In the genomic region with DNA sequence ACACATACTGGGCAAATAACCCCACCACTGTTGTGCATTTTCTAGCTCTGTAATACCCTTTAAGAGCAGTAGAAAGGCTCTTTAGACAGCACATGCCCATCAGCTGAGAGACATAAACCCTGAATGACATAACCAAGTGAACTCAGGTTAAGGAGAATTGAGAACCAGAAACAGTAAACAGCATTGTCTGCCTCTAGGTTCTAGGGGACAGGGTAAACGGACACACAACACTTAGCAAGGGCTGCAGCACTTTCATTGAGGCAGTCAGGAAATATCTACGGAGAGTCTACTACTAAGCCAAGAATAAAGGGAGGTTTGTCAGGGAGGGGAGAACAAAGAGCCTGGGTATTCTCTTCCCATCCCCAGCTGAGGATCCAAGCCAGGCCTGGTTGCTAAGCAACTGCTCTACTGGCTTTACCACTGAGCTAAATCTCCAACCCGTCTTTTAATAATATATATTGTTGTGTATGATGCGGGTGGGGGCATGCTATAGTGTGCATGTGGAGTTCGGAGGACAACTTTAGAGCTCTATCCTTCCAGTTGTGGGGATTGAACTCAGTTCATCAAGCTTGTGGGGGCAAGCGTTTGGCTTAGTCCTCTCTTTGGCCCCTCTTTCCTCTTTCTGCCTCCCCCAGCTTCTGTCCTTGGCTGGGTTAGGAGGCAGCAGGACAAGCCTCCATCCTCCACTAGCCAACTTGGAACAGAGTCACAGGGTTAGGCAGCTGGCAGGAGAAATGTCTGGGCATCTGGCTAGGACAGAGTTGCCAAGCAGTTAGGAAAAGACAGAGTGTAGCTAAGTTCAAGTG, we compare ENCODE assay signal across 8 mouse cellular contexts. TPM values are rescaled to one million over a fixed set of nuclear protein-coding genes. Genes with fewer than 3 reads are reported as not detected.
DNase-seq lines count a peak whose midpoint lies in the region; ATAC-seq lines count a peak whose summit lies in the region.

No protein-coding gene starts in this region.

- peak; percentile 57 for DNase-seq in 3T3-L1 (ENCODE audit: low read depth, low spot score)
- peak; percentile 86 for DNase-seq in NIH3T3 (ENCODE audit: low read depth)
- peak; percentile 65 for DNase-seq in heart, adult 8-10 months (ENCODE audit: low spot score)
- peak; percentile 11 to 32 for DNase-seq in layer of hippocampus, postnatal 25 days (ENCODE audit: extremely low spot score in 1 of 2, low spot score in 1 of 2)
- peak; percentile 75 to 80 for DNase-seq in right cerebral cortex, postnatal 10 days (ENCODE audit: low spot score in 2 of 2)
- DNase-seq in thymus, postnatal 36 days = no peak

- no peak for ATAC-seq in megakaryocyte, adult 5-6 weeks (ENCODE audit: poor library complexity, severe bottlenecking)
- no peak for ATAC-seq in megakaryocyte progenitor cell, adult 5-6 weeks (replicated peaks; ENCODE audit: poor library complexity)

RNA-seq across cellular contexts. Expression of gene Hilpda, which starts 8.4 kb away (rescaled TPM):
- total RNA-seq in heart, adult 8-10 months (2022) = 1 to 10 TPM; 3.7 to 6.7 (median 6.1) TPM
- total RNA-seq in layer of hippocampus, postnatal 25 days (2021) = 1 to 10 TPM; 4.6 to 6.6 TPM
- total RNA-seq in megakaryocyte, adult 5-6 weeks (2015) = 2.2 and 7.1 TPM in 2 replicates
- 1.9 and 3.1 TPM in 2 replicates for total RNA-seq in megakaryocyte, adult 5-6 weeks (2017)
- total RNA-seq in megakaryocyte progenitor cell, adult 5-6 weeks (2015) = 14.3 and 17.8 TPM in 2 replicates
- total RNA-seq in megakaryocyte progenitor cell, adult 5-6 weeks (2017) = 7.1 and 10.9 TPM in 2 replicates

RNA-seq across cellular contexts. Expression of gene Fam71f2, which starts 15.5 kb away (rescaled TPM):
- under 1 TPM in 1 of 4 experiments, not detected in 3; 0.59 TPM for total RNA-seq in heart, adult 8-10 months (2022)
- total RNA-seq in layer of hippocampus, postnatal 25 days (2021) = 1 to 10 TPM in 1 of 2 experiments, not detected in 1; 1.0 TPM
- total RNA-seq in megakaryocyte, adult 5-6 weeks (2015) = not detected in 2 replicates
- total RNA-seq in megakaryocyte, adult 5-6 weeks (2017) = not detected in 2 replicates
- total RNA-seq in megakaryocyte progenitor cell, adult 5-6 weeks (2015) = 1.1 TPM in 1 of 2 replicates, not detected in the other
- 0.68 TPM in 1 of 2 replicates, not detected in the other for total RNA-seq in megakaryocyte progenitor cell, adult 5-6 weeks (2017)

RNA-seq across cellular contexts. Expression of gene Impdh1, which starts 47.7 kb away (rescaled TPM):
- total RNA-seq in heart, adult 8-10 months (2022) = 10 to 100 TPM; 16.5 to 24.0 (median 20.5) TPM
- 10 to 100 TPM; 44.4 to 48.3 TPM for total RNA-seq in layer of hippocampus, postnatal 25 days (2021)
- total RNA-seq in megakaryocyte, adult 5-6 weeks (2015) = 7.8 and 12.0 TPM in 2 replicates
- total RNA-seq in megakaryocyte, adult 5-6 weeks (2017) = 9.0 and 11.6 TPM in 2 replicates
- 56.0 and 76.2 TPM in 2 replicates for total RNA-seq in megakaryocyte progenitor cell, adult 5-6 weeks (2015)
- 94.2 and 106 TPM in 2 replicates for total RNA-seq in megakaryocyte progenitor cell, adult 5-6 weeks (2017)

RNA-seq across cellular contexts. Expression of gene Fam71f1, which starts 55.1 kb away (rescaled TPM):
- total RNA-seq in heart, adult 8-10 months (2022) = not detected
- not detected for total RNA-seq in layer of hippocampus, postnatal 25 days (2021)
- total RNA-seq in megakaryocyte, adult 5-6 weeks (2015) = not detected in 2 replicates
- total RNA-seq in megakaryocyte, adult 5-6 weeks (2017) = not detected in 2 replicates
- not detected in 2 replicates for total RNA-seq in megakaryocyte progenitor cell, adult 5-6 weeks (2015)
- not detected in 2 replicates for total RNA-seq in megakaryocyte progenitor cell, adult 5-6 weeks (2017)

Comparison
In these comparisons a context has a peak if more than half of its experiments do, and no peak if none do; other contexts are left out.
1. DNase-seq: peak in 3T3-L1 (single experiment), NIH3T3 (single experiment), heart, adult 8-10 months (single experiment), layer of hippocampus, postnatal 25 days (2 of 2) and right cerebral cortex, postnatal 10 days (2 of 2); none in thymus, postnatal 36 days (0 of 2).